Mouse (Mus musculus) lung, adult 2 months (tissue): Measurements from ENCODE around the gene Cops2. TPM values are rescaled to one million over a fixed set of nuclear protein-coding genes. Genes with fewer than 3 reads are reported as not detected.

Experiments
- DNase-seq: peaks from one replicate; pipeline ENCODE4 v3.0.0; 2022
- H3K4me1 ChIP-seq: fragments of 200-500 bp; 2 replicates; pipeline ENCODE4 v1.6.1; 2011; ENCODE audit warnings: low read length; ENCODE audit not compliant: control insufficient read depth, insufficient read depth
- H3K4me3 ChIP-seq: fragments of 200-500 bp; replicated peaks from 2 replicates; pipeline ENCODE3; 2011; ENCODE audit warnings: low read depth, mild to moderate bottlenecking, control low read depth, low read length; ENCODE audit errors: extremely low read depth
- CTCF ChIP-seq: fragments of 200-500 bp; IDR thresholded peaks from 2 replicates; pipeline ENCODE4 v1.5.1; 2011; ENCODE audit warnings: mild to moderate bottlenecking, low read length, control low read depth; ENCODE audit not compliant: insufficient read depth
- POLR2A ChIP-seq: fragments of 200-500 bp; IDR thresholded peaks from 2 replicates; pipeline ENCODE4 v1.6.1; 2011; ENCODE audit warnings: low read depth, mild to moderate bottlenecking, control low read depth, low read length, borderline replicate concordance; ENCODE audit errors: extremely low read depth
- WGBS: fragments of 180-500 bp; shearing (Covaris S2); methylation state at CpG from one replicate; pipeline ENCODE4 v1.1.7; 2018; 5-methylcytosine and 5-hydroxymethylcytosine counted together
- polyA plus RNA-seq: library from polyadenylated mRNA; depleted of rRNA; stranded (reverse); fragments of >200 nt; gene quantifications from 2 replicates; pipeline ENCODE4 v1.2.3, GENCODE M21; 2012; rRNA removed

The Cops2 gene
- polyA plus RNA-seq, 1 experiment = 9.4 TPM

DNA sequence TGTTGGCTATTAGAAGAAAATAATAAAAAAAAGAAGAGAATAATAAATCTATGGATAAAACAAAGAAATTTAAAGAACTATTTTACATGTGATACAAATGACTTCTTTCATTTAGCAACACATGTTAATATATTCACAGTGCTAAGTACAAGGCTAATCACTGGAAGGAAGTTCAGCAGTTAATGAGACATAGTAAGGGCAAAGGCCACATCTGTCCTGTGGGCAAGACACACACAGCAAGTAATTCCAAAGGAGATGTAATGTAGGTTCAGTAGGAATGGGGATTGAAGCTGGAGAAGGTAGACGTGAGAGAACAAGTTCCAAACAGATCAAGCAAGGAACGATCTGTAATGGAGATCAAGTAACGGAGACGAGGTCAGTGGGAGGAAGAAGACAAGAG lies 74.5 kb downstream of the Cops2 start:
- whole genome bisulfite sequencing = 76% methylated on average over 4 of the region's 4 CpGs
- DNase-seq = no peak
- Histone ChIP-seq H3K4me3 (no peak overlapping the region), H3K4me1 (peaks cover 15% of the 10 kb centered on the region)
- no peak for TF ChIP-seq CTCF

- TF ChIP-seq CTCF (no peak), POLR2A (no peak)
- Histone ChIP-seq H3K4me1 (peaks cover 15% of the 10 kb centered on the region), H3K4me3 (no peak overlapping the region)
- no peak for DNase-seq
- WGBS = 48% methylated on average over 4 of the region's 4 CpGs
These were observed 75.1 kb downstream of the Cops2 start for GRCm38 (mm10) chr2:125783868-125784267.

DNA sequence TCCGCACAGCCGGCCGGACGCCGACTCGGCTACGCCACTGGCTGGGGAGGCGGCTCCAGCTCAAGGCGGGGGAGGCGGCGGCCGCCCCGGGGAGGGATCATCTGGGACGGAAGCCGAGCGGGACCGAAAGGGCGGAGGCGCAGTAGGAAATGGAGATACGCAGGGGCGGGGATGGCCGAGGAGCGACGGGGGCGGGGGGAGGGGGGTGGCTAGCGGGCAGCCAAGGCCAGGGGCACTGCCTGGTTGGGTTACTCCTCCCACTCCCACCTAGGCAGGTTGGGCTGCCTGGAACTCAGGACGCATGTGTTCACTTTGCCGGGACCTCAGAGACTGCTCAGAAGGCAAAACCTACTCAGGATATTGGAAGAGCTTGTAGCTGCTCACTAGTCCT lies 76.2 kb downstream of the Cops2 start, which contains the start of gene Secisbp2l:
TSS of gene Secisbp2l (minus strand) at position 152 of the 391 bp plus-strand sequence.
- Histone ChIP-seq H3K4me3 (peak within 1 kb of the TSS; percentile 71), H3K4me1 (peaks cover 12% of the 10 kb centered on the region)
- 2% methylated on average over 27 of the region's 28 CpGs for WGBS
- peak; percentile 96 for DNase-seq
- no peak; the same call in 1 of the 2 replicates for TF ChIP-seq POLR2A
- no peak for TF ChIP-seq CTCF

DNA sequence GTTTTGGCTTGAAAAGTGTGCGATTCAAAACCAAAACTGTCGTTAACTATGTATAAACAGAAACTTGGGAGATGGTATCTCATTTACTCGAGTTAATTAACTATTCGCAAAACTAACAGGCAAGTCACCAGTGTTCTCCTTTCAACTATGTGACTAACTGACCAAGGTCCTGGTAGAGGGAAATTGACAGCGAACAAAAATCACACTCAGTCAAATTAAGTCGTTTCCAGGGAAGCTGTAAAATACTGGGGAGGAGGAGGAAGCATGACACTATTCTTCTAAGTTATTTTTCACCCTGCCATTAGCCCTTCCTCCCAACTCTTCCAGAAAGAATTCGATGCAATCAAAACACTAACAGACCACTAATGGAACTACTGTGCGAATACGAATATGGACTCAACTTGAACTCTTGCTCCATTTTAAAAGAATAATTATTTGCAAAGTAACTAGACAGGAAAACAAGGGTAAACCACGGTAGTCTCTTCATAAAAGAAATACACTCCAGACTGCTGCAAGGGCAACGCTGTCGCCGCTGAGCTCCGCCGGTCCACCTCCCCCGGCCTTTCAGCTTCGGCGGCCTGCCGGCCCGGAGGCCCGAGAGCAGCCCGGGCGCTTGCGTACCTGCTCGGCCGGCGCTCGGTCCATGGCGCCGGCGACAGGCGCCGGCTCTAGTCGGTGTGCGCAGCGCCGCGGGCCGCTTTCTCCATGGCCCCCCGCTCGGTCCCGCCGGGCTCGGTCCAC lies 76.8 kb downstream of the Cops2 start:
- under 1% methylated on average over 44 of the region's 44 CpGs for WGBS
- TF ChIP-seq POLR2A (0 out of 2 replicates have a peak, but pooled peaks have one; percentile 77), CTCF (no peak)
- no peak for DNase-seq
- Histone ChIP-seq H3K4me3 (peak overlapping the region; percentile 71), H3K4me1 (peaks cover 12% of the 10 kb centered on the region)

- WGBS = 18% methylated on average over 2 of the region's 2 CpGs
- Histone ChIP-seq H3K4me3 (peak overlapping the region; percentile 59), H3K4me1 (peaks cover 14% of the 10 kb centered on the region)
- DNase-seq = no peak
- TF ChIP-seq POLR2A = no peak
- TF ChIP-seq CTCF = no peak
These were observed 77.9 kb downstream of the Cops2 start for GRCm38 (mm10) chr2:125781006-125781405.

Other genes with a start within 250 kb of the Cops2 start
- gene Cep152, start 234.0 kb downstream of the Cops2 start, polyA plus RNA-seq = 0.86 and 1.2 TPM in 2 replicates
- 23.2 and 27.4 TPM in 2 replicates for gene Eid1, start 186.0 kb downstream of the Cops2 start, polyA plus RNA-seq
- gene Shc4, start 135.0 kb downstream of the Cops2 start, polyA plus RNA-seq = 0.34 and 0.51 TPM in 2 replicates
- gene Secisbp2l, start 76.3 kb downstream of the Cops2 start, polyA plus RNA-seq = 23.2 and 29.1 TPM in 2 replicates
- 9.7 and 15.2 TPM in 2 replicates for gene Galk2, start within 50 bp of the Cops2 start, polyA plus RNA-seq
- 8.8 and 17.2 TPM in 2 replicates for gene Fgf7, start 175.5 kb upstream of the Cops2 start, polyA plus RNA-seq